Mouse (Mus musculus) thymus, adult 2 months (tissue): ENCODE data around the gene Tmem240.

Experiments used
- CTCF ChIP-seq: fragments of 200-500 bp; IDR thresholded peaks from 2 replicates; pipeline ENCODE4 v1.5.1; 2012; ENCODE audit warnings: mild to moderate bottlenecking, control low read depth, low read length, moderate library complexity, borderline replicate concordance; ENCODE audit not compliant: control insufficient read depth, poor library complexity, insufficient read depth; ENCODE audit errors: extremely low read depth
- POLR2A ChIP-seq: fragments of 200-500 bp; IDR thresholded peaks from 2 replicates; pipeline ENCODE4 v1.6.1; 2012; ENCODE audit warnings: mild to moderate bottlenecking, low read length, control low read depth, moderate library complexity; ENCODE audit not compliant: control insufficient read depth, poor library complexity, insufficient read depth; ENCODE audit errors: extremely low read depth

DNA sequence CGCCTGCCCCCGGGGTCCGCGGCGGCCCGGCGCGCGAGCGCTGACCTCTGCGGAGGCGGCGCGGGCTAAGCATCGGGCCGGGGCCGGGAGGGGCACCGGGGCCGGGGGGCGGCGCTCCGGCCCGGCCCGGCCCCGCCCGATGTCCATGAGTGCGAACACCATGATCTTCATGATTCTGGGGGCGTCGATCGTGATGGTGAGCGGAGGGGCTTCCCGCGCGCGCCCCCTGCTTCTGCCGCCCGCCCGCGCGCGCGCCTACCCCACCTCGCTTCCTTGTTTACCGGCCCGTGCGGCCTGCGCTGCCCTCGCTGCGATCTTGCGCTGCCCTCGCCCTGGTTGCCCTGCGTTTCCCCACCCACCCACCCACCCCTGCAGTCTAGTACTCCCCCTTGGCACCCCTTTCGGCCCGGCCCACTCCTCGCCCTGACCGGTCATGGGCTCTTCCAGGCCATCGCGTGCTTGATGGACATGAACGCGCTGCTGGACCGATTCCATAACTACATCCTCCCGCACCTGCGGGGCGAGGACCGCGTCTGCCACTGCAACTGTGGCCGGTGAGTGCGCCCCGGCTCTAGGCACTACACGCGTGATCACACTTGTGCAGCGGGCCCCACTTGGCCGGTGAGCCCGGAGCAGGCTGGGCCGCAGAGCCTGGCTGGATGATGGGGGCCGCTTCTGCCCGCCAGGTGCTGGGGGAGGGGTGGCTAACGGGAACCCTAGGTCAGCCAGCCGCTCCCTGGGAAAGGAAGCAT, 527 bp downstream of the Tmem240 start:
- TF ChIP-seq CTCF = no peak
- 0 out of 2 replicates have a peak, but pooled peaks have one; percentile 2 for TF ChIP-seq POLR2A
